Comparison of ENCODE assay signal across 28 mouse cellular contexts in the genomic region with DNA sequence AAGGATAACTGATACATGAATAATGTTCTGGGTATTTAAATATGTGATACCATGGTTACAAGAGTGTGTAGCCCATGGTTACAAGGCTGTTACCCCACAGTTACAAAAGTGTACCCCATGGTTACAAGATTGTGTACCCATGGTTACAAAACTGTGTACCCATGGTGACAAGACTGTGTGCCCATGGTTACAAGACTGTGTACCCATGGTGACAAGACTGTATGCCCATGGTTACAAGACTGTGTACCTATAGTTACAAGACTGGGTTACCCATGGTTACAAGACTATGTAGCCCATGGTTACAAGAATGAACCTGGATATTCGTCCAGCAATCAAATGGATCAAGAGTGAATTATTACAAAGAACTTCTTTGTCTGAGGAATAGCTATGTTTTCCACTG. TPM values are rescaled to one million over a fixed set of nuclear protein-coding genes. Genes with fewer than 3 reads are reported as not detected.
DNase-seq lines count a peak whose midpoint lies in the region; ATAC-seq and TF ChIP-seq lines count a peak whose summit lies in the region.
"Had no signal": no experiment of that assay in that cellular context is flagged by ENCODE, and none has a peak within 500 bp of the region (broad histone marks: within the 10 kb centered on the region; RNA-seq: fewer than 3 reads in every experiment).

No protein-coding gene starts in this region.

- no peak for TF ChIP-seq CTCF in forebrain, postnatal 0 days (IDR thresholded peaks at IDR 0.05; ENCODE audit: low read depth)

- no peak overlapping the region for H3K9ac ChIP-seq in forebrain, postnatal 0 days
- H3K9ac ChIP-seq in forebrain, embryonic 16.5 days (replicated peaks; ENCODE audit: low read depth, low read length) = no peak overlapping the region
- H3K9ac ChIP-seq in hindbrain, embryonic 11.5 days (ENCODE audit: low read depth, low read length) = no peak overlapping the region
- H3K9ac ChIP-seq in hindbrain, embryonic 13.5 days = no peak overlapping the region
- H3K9ac ChIP-seq in midbrain, embryonic 11.5 days (ENCODE audit: low read length) = no peak overlapping the region
- H3K9ac ChIP-seq in midbrain, embryonic 15.5 days = no peak overlapping the region
- H3K9ac ChIP-seq: embryonic facial prominence, embryonic 13.5 days; forebrain, embryonic 12.5 days; forebrain, embryonic 15.5 days had no signal

- H3K4me2 ChIP-seq in forebrain, postnatal 0 days (ENCODE audit: low read depth) = no peak overlapping the region
- no peak overlapping the region for H3K4me2 ChIP-seq in forebrain, embryonic 16.5 days (ENCODE audit: low read length)
- no peak overlapping the region for H3K4me2 ChIP-seq in hindbrain, embryonic 11.5 days (replicated peaks; ENCODE audit: low read depth, low read length)
- H3K4me2 ChIP-seq in hindbrain, embryonic 13.5 days = no peak overlapping the region
- H3K4me2 ChIP-seq in midbrain, embryonic 11.5 days = no peak overlapping the region
- no peak overlapping the region for H3K4me2 ChIP-seq in midbrain, embryonic 15.5 days
- H3K4me2 ChIP-seq: embryonic facial prominence, embryonic 13.5 days; forebrain, embryonic 12.5 days; forebrain, embryonic 15.5 days; heart, embryonic 11.5 days had no signal

- no peaks in the 10 kb centered on the region for H3K9me3 ChIP-seq in forebrain, postnatal 0 days (ENCODE audit: low read length)
- H3K9me3 ChIP-seq in forebrain, embryonic 16.5 days (ENCODE audit: control insufficient read depth, low read length) = 0 out of 2 replicates have a peak, but pooled peaks cover 2% of the 10 kb centered on the region
- no peaks in the 10 kb centered on the region for H3K9me3 ChIP-seq in hindbrain, embryonic 11.5 days (ENCODE audit: control insufficient read depth, low read length)
- no peaks in the 10 kb centered on the region for H3K9me3 ChIP-seq in hindbrain, embryonic 13.5 days
- H3K9me3 ChIP-seq in midbrain, embryonic 11.5 days (ENCODE audit: control insufficient read depth, low read length) = no peaks in the 10 kb centered on the region
- H3K9me3 ChIP-seq in midbrain, embryonic 15.5 days = no peaks in the 10 kb centered on the region
- H3K9me3 ChIP-seq: embryonic facial prominence, embryonic 13.5 days; forebrain, embryonic 15.5 days; hindbrain, embryonic 10.5 days had no signal

- peak; percentile 50 for DNase-seq in forebrain, postnatal 0 days
- peak; percentile 25 for DNase-seq in hindbrain, embryonic 11.5 days (ENCODE audit: low spot score)
- peak; percentile 85 for DNase-seq in midbrain, embryonic 11.5 days (ENCODE audit: low spot score, missing footprints)
- peak; percentile 37 for DNase-seq in retina, postnatal 1 day
- DNase-seq in retina, embryonic 14.5 days (ENCODE audit: low spot score) = no peak
- DNase-seq: adrenal gland, postnatal 10 days; cerebellum, adult 11-12 months; cerebellum, adult 8-10 months; cerebellum, postnatal 10 days; cerebellum, postnatal 36 days; embryo, embryonic 11 days; gastrocnemius, adult 2 months; gastrocnemius, postnatal 14 days; heart, adult 18-20 months; heart, postnatal 36 days had no signal

- H3K27me3 ChIP-seq in forebrain, postnatal 0 days (ENCODE audit: insufficient read depth, low read length) = no peaks in the 10 kb centered on the region
- no peaks in the 10 kb centered on the region for H3K27me3 ChIP-seq in forebrain, embryonic 16.5 days (replicated peaks; ENCODE audit: control insufficient read depth, insufficient read depth, low read length)
- no peaks in the 10 kb centered on the region for H3K27me3 ChIP-seq in hindbrain, embryonic 11.5 days (ENCODE audit: control insufficient read depth, insufficient read depth, low read length)
- no peaks in the 10 kb centered on the region for H3K27me3 ChIP-seq in hindbrain, embryonic 13.5 days
- no peaks in the 10 kb centered on the region for H3K27me3 ChIP-seq in midbrain, embryonic 11.5 days (ENCODE audit: control insufficient read depth, insufficient read depth, low read length)
- H3K27me3 ChIP-seq in midbrain, embryonic 15.5 days (replicated peaks) = no peaks in the 10 kb centered on the region
- H3K27me3 ChIP-seq: embryonic facial prominence, embryonic 13.5 days; forebrain, embryonic 12.5 days; forebrain, embryonic 15.5 days had no signal

- peak; percentile 97 for ATAC-seq in forebrain, postnatal 0 days
- ATAC-seq in forebrain, embryonic 16.5 days = no peak
- no peak for ATAC-seq in hindbrain, embryonic 11.5 days (ENCODE audit: low FRiP score)
- no peak for ATAC-seq in hindbrain, embryonic 13.5 days (ENCODE audit: low FRiP score)
- no peak for ATAC-seq in midbrain, embryonic 11.5 days (ENCODE audit: low FRiP score)
- no peak for ATAC-seq in midbrain, embryonic 15.5 days (replicated peaks)
- ATAC-seq: forebrain, embryonic 15.5 days; hindbrain, embryonic 16.5 days; inflammation-experienced regulatory T-cells, adult 6 months; intestine, embryonic 16.5 days had no signal

- no peak overlapping the region for H3K4me3 ChIP-seq in forebrain, postnatal 0 days (ENCODE audit: low read depth, low read length)
- no peak overlapping the region for H3K4me3 ChIP-seq in forebrain, embryonic 16.5 days (replicated peaks; ENCODE audit: low read length)
- no peak overlapping the region for H3K4me3 ChIP-seq in hindbrain, embryonic 11.5 days (ENCODE audit: low read depth, low read length)
- H3K4me3 ChIP-seq in hindbrain, embryonic 13.5 days = no peak overlapping the region
- H3K4me3 ChIP-seq in midbrain, embryonic 11.5 days (ENCODE audit: low read depth, low read length) = no peak overlapping the region
- H3K4me3 ChIP-seq in midbrain, embryonic 15.5 days = no peak overlapping the region
- H3K4me3 ChIP-seq: embryonic facial prominence, embryonic 10.5 days; embryonic facial prominence, embryonic 13.5 days; erythroblast, embryonic 14.5 days; forebrain, embryonic 12.5 days; forebrain, embryonic 15.5 days; gastrocnemius, adult 2 months; hindbrain, embryonic 10.5 days had no signal

- 52% methylated on average over 1 of the region's 1 CpGs for WGBS in forebrain, postnatal 0 days
- 73% methylated on average over 1 of the region's 1 CpGs for WGBS in forebrain, embryonic 16.5 days
- 86% methylated on average over 1 of the region's 1 CpGs for WGBS in hindbrain, embryonic 11.5 days
- 63% methylated on average over 1 of the region's 1 CpGs for WGBS in hindbrain, embryonic 13.5 days
- 73% methylated on average over 1 of the region's 1 CpGs for WGBS in midbrain, embryonic 11.5 days
- 63% methylated on average over 1 of the region's 1 CpGs for WGBS in midbrain, embryonic 15.5 days

- no peaks in the 10 kb centered on the region for H3K4me1 ChIP-seq in forebrain, postnatal 0 days (ENCODE audit: insufficient read depth)
- H3K4me1 ChIP-seq in forebrain, embryonic 16.5 days (replicated peaks; ENCODE audit: control insufficient read depth, insufficient read depth, low read length) = no peaks in the 10 kb centered on the region
- H3K4me1 ChIP-seq in hindbrain, embryonic 11.5 days (replicated peaks; ENCODE audit: control insufficient read depth, insufficient read depth, low read length) = no peaks in the 10 kb centered on the region
- H3K4me1 ChIP-seq in hindbrain, embryonic 13.5 days (replicated peaks) = no peaks in the 10 kb centered on the region
- no peaks in the 10 kb centered on the region for H3K4me1 ChIP-seq in midbrain, embryonic 11.5 days (ENCODE audit: control insufficient read depth, insufficient read depth, low read length)
- no peaks in the 10 kb centered on the region for H3K4me1 ChIP-seq in midbrain, embryonic 15.5 days
- H3K4me1 ChIP-seq: embryonic facial prominence, embryonic 10.5 days; forebrain, embryonic 12.5 days; forebrain, embryonic 15.5 days; hindbrain, embryonic 10.5 days had no signal

- no peak overlapping the region for H3K27ac ChIP-seq in forebrain, postnatal 0 days (ENCODE audit: low read depth, low read length)
- H3K27ac ChIP-seq in forebrain, embryonic 16.5 days (ENCODE audit: low read length) = no peak overlapping the region
- H3K27ac ChIP-seq in hindbrain, embryonic 11.5 days (ENCODE audit: low read depth, low read length) = no peak overlapping the region
- no peak overlapping the region for H3K27ac ChIP-seq in hindbrain, embryonic 13.5 days
- H3K27ac ChIP-seq in midbrain, embryonic 11.5 days (ENCODE audit: low read depth, low read length) = no peak overlapping the region
- H3K27ac ChIP-seq in midbrain, embryonic 15.5 days = no peak overlapping the region
- H3K27ac ChIP-seq: embryonic facial prominence, embryonic 10.5 days; embryonic facial prominence, embryonic 13.5 days; forebrain, embryonic 12.5 days; forebrain, embryonic 15.5 days; gastrocnemius, adult 2 months; hindbrain, embryonic 10.5 days had no signal

- no peaks in the 10 kb centered on the region for H3K36me3 ChIP-seq in forebrain, postnatal 0 days (ENCODE audit: insufficient read depth)
- no peaks in the 10 kb centered on the region for H3K36me3 ChIP-seq in forebrain, embryonic 16.5 days (ENCODE audit: control insufficient read depth, insufficient read depth)
- no peaks in the 10 kb centered on the region for H3K36me3 ChIP-seq in hindbrain, embryonic 11.5 days (ENCODE audit: control insufficient read depth, insufficient read depth, low read length)
- H3K36me3 ChIP-seq in hindbrain, embryonic 13.5 days = no peaks in the 10 kb centered on the region
- no peaks in the 10 kb centered on the region for H3K36me3 ChIP-seq in midbrain, embryonic 11.5 days (ENCODE audit: control insufficient read depth, insufficient read depth, low read length)
- H3K36me3 ChIP-seq in midbrain, embryonic 15.5 days (replicated peaks) = no peaks in the 10 kb centered on the region
- H3K36me3 ChIP-seq: embryonic facial prominence, embryonic 10.5 days; embryonic facial prominence, embryonic 13.5 days; forebrain, embryonic 12.5 days; forebrain, embryonic 15.5 days; hindbrain, embryonic 10.5 days had no signal

RNA-seq across cellular contexts. Expression of a gene that starts 16.0 kb away (rescaled TPM):
- total RNA-seq in forebrain, postnatal 0 days (2014; rRNA removed) = 38.9 and 58.6 TPM in 2 replicates
- polyA plus RNA-seq in forebrain, postnatal 0 days (2015; fragmentation: Nextera tagmentation; extraction: Ambion mirVana) = 17.1 and 23.9 TPM in 2 replicates
- polyA plus RNA-seq in forebrain, embryonic 16.5 days (2015; fragmentation: Nextera tagmentation; extraction: Ambion mirVana) = 23.1 and 26.8 TPM in 2 replicates
- polyA plus RNA-seq in hindbrain, embryonic 11.5 days (2014; fragmentation: Nextera tagmentation; extraction: Ambion mirVana) = 44.7 and 50.1 TPM in 2 replicates
- polyA plus RNA-seq in hindbrain, embryonic 13.5 days (2015; fragmentation: Nextera tagmentation; extraction: Ambion mirVana) = 23.9 and 24.7 TPM in 2 replicates
- polyA plus RNA-seq in midbrain, embryonic 11.5 days (2014; fragmentation: Nextera tagmentation; extraction: Ambion mirVana) = 36.4 and 40.8 TPM in 2 replicates
- polyA plus RNA-seq in midbrain, embryonic 15.5 days (2015; fragmentation: Nextera tagmentation; extraction: Ambion mirVana) = 20.0 and 21.2 TPM in 2 replicates
